In the genomic region with DNA sequence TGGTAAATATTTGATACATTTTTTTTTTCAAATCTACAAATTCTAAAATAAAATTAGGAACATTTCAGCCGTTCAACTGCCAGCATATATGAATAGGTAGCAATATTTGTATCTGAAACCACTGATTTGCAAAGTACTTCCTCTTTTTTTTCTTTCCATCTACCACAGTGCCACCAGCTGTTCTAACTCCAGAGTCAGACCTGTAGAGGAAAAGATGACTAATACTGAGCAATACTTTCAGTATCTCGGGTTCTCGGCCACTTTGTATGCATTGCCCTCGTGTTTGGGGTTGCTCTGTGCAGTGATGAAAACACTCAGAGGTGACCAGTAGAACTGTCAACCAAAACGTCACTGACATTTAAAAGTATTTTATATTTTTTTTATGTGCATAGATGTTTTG, we compare ENCODE assay signal across 14 mouse cellular contexts. TPM values are rescaled to one million over a fixed set of nuclear protein-coding genes. Genes with fewer than 3 reads are reported as not detected.
DNase-seq lines count a peak whose midpoint lies in the region; ATAC-seq and TF ChIP-seq lines count a peak whose summit lies in the region.
"Had no signal": no experiment of that assay in that cellular context is flagged by ENCODE, and none has a peak within 500 bp of the region (broad histone marks: within the 10 kb centered on the region; RNA-seq: fewer than 3 reads in every experiment).

No protein-coding gene starts in this region.

- H3K27me3 ChIP-seq in embryonic facial prominence, embryonic 14.5 days (replicated peaks; ENCODE audit: control insufficient read depth, insufficient read depth, low read length), result no peaks in the 10 kb centered on the region
- no peaks in the 10 kb centered on the region for H3K27me3 ChIP-seq in embryonic facial prominence, embryonic 10.5 days (replicated peaks; ENCODE audit: low read depth, poor library complexity, severe bottlenecking)
- H3K27me3 ChIP-seq in neural tube, embryonic 13.5 days, result no peaks in the 10 kb centered on the region
- no peaks in the 10 kb centered on the region for H3K27me3 ChIP-seq in neural tube, embryonic 15.5 days (replicated peaks)
- no peaks in the 10 kb centered on the region for H3K27me3 ChIP-seq in small intestine, adult 2 months (ENCODE audit: control insufficient read depth, insufficient read depth, low read length)

- ATAC-seq in embryonic facial prominence, embryonic 14.5 days (ENCODE audit: low read depth), result no peak
- ATAC-seq in neural tube, embryonic 13.5 days (ENCODE audit: low read depth), result no peak
- no peak for ATAC-seq in neural tube, embryonic 15.5 days (ENCODE audit: low FRiP score)
- ATAC-seq in erythroid progenitor cell, adult 5-6 weeks (replicated peaks; ENCODE audit: low FRiP score, poor library complexity, severe bottlenecking), result no peak

- peaks cover 74% of the 10 kb centered on the region for H3K36me3 ChIP-seq in embryonic facial prominence, embryonic 14.5 days (ENCODE audit: control insufficient read depth, insufficient read depth, low read length)
- H3K36me3 ChIP-seq in embryonic facial prominence, embryonic 10.5 days (replicated peaks), result peaks cover 76% of the 10 kb centered on the region
- H3K36me3 ChIP-seq in neural tube, embryonic 13.5 days, result peaks cover 63% of the 10 kb centered on the region
- peaks cover 64% of the 10 kb centered on the region for H3K36me3 ChIP-seq in neural tube, embryonic 15.5 days
- peaks cover 23% of the 10 kb centered on the region for H3K36me3 ChIP-seq in small intestine, adult 2 months (ENCODE audit: control insufficient read depth, insufficient read depth, low read length)

- no peak for TF ChIP-seq POLR2A in small intestine, adult 2 months (IDR thresholded peaks at IDR 0.05; ENCODE audit: low read depth, low read length)

- DNase-seq in embryonic facial prominence, embryonic 14.5 days (ENCODE audit: low spot score), result peak; percentile 6
- DNase-seq in embryonic facial prominence, embryonic 10.5 days (ENCODE audit: low spot score), result no peak
- DNase-seq in fibroblast of lung, adult 2 months (ENCODE audit: low read depth), result peak; percentile 33
- no peak for DNase-seq in layer of hippocampus, postnatal 14 days (ENCODE audit: low spot score in 2 of 2)
- DNase-seq: adrenal gland, adult 8-10 months; cerebellum, adult 8-10 months; gastrocnemius, adult 2 months; heart, postnatal 36 days; kidney, postnatal 4 days; left cerebral cortex, postnatal 4 days had no signal

- 86% methylated on average over 5 of the region's 5 CpGs for WGBS in embryonic facial prominence, embryonic 14.5 days
- WGBS in embryonic facial prominence, embryonic 10.5 days, result 91% methylated on average over 5 of the region's 5 CpGs
- WGBS in neural tube, embryonic 13.5 days, result 91% methylated on average over 5 of the region's 5 CpGs
- 88% methylated on average over 5 of the region's 5 CpGs for WGBS in neural tube, embryonic 15.5 days
- WGBS in small intestine, adult 2 months, result 63% methylated on average over 5 of the region's 5 CpGs

- no peak overlapping the region for H3K27ac ChIP-seq in embryonic facial prominence, embryonic 14.5 days (replicated peaks; ENCODE audit: low read depth, low read length)
- H3K27ac ChIP-seq in embryonic facial prominence, embryonic 10.5 days (replicated peaks), result no peak overlapping the region
- no peak overlapping the region for H3K27ac ChIP-seq in neural tube, embryonic 13.5 days (replicated peaks)
- H3K27ac ChIP-seq in neural tube, embryonic 15.5 days (replicated peaks), result no peak overlapping the region
- 0 out of 2 replicates have a peak overlapping the region, but pooled peaks have one; percentile 2 for H3K27ac ChIP-seq in small intestine, adult 2 months (ENCODE audit: insufficient read depth, low read depth, low read length)
- H3K27ac ChIP-seq: gastrocnemius, adult 2 months had no signal

- H3K4me1 ChIP-seq in embryonic facial prominence, embryonic 14.5 days (ENCODE audit: control insufficient read depth, insufficient read depth, low read length), result peaks cover 11% of the 10 kb centered on the region
- H3K4me1 ChIP-seq in embryonic facial prominence, embryonic 10.5 days, result peaks cover 22% of the 10 kb centered on the region
- peaks cover 19% of the 10 kb centered on the region for H3K4me1 ChIP-seq in neural tube, embryonic 13.5 days (replicated peaks)
- H3K4me1 ChIP-seq in neural tube, embryonic 15.5 days, result peaks cover 25% of the 10 kb centered on the region
- H3K4me1 ChIP-seq in small intestine, adult 2 months (ENCODE audit: control insufficient read depth, insufficient read depth, insufficient read length, low read length), result peaks cover 7% of the 10 kb centered on the region; the same call in 1 of the 2 replicates

- no peak overlapping the region for H3K4me3 ChIP-seq in embryonic facial prominence, embryonic 14.5 days (ENCODE audit: low read depth, low read length)
- no peak overlapping the region for H3K4me3 ChIP-seq in embryonic facial prominence, embryonic 10.5 days
- no peak overlapping the region for H3K4me3 ChIP-seq in neural tube, embryonic 13.5 days
- H3K4me3 ChIP-seq in neural tube, embryonic 15.5 days (replicated peaks), result no peak overlapping the region
- no peak overlapping the region for H3K4me3 ChIP-seq in small intestine, adult 2 months (ENCODE audit: low read depth, low read length)
- H3K4me3 ChIP-seq: gastrocnemius, adult 2 months had no signal

- no peaks in the 10 kb centered on the region for H3K9me3 ChIP-seq in embryonic facial prominence, embryonic 14.5 days (ENCODE audit: control insufficient read depth, low read length)
- no peaks in the 10 kb centered on the region for H3K9me3 ChIP-seq in embryonic facial prominence, embryonic 10.5 days
- no peaks in the 10 kb centered on the region for H3K9me3 ChIP-seq in neural tube, embryonic 13.5 days
- no peaks in the 10 kb centered on the region for H3K9me3 ChIP-seq in neural tube, embryonic 15.5 days (replicated peaks)

- no peak overlapping the region for H3K4me2 ChIP-seq in embryonic facial prominence, embryonic 14.5 days (ENCODE audit: low read depth, low read length)
- no peak overlapping the region for H3K4me2 ChIP-seq in neural tube, embryonic 13.5 days
- H3K4me2 ChIP-seq in neural tube, embryonic 15.5 days, result no peak overlapping the region

- H3K9ac ChIP-seq in embryonic facial prominence, embryonic 14.5 days (ENCODE audit: low read depth, low read length), result no peak overlapping the region
- peak overlapping the region; percentile 8; the same call in 1 of the 2 replicates for H3K9ac ChIP-seq in neural tube, embryonic 13.5 days
- no peak overlapping the region for H3K9ac ChIP-seq in neural tube, embryonic 15.5 days (replicated peaks)

- TF ChIP-seq CTCF in small intestine, adult 2 months (IDR thresholded peaks at IDR 0.05; ENCODE audit: extremely low read depth, insufficient read length, insufficient replicate concordance, low read depth, low read length), result no peak

RNA-seq across cellular contexts. Expression of a gene that starts 2.2 kb away (rescaled TPM):
- polyA plus RNA-seq in embryonic facial prominence, embryonic 14.5 days (2014; fragmentation: Nextera tagmentation; extraction: Ambion mirVana), result 43.1 and 44.1 TPM in 2 replicates
- 64.0 and 67.1 TPM in 2 replicates for polyA plus RNA-seq in embryonic facial prominence, embryonic 10.5 days (2016; fragmentation: Nextera tagmentation; extraction: Ambion mirVana)
- 34.1 and 34.9 TPM in 2 replicates for polyA plus RNA-seq in neural tube, embryonic 13.5 days (2015; fragmentation: Nextera tagmentation; extraction: Ambion mirVana)
- 43.0 and 44.0 TPM in 2 replicates for polyA plus RNA-seq in neural tube, embryonic 15.5 days (2015; fragmentation: Nextera tagmentation; extraction: Ambion mirVana)
- 6.5 and 19.8 TPM in 2 replicates for polyA plus RNA-seq in small intestine, adult 2 months (2012; rRNA removed)
- 13.0 and 21.4 TPM in 2 replicates for total RNA-seq in erythroid progenitor cell, adult 5-6 weeks (2015; ENCODE audit: low replicate concordance)
- 8.8 and 30.4 TPM in 2 replicates for total RNA-seq in erythroid progenitor cell, adult 5-6 weeks (2017; ENCODE audit: low replicate concordance)
- 10 to 100 TPM; 24.4 to 26.3 TPM for total RNA-seq in layer of hippocampus, postnatal 14 days (2021)

RNA-seq across cellular contexts. Expression of a gene that starts 28.3 kb away (rescaled TPM):
- 180 and 188 TPM in 2 replicates for polyA plus RNA-seq in embryonic facial prominence, embryonic 14.5 days (2014; fragmentation: Nextera tagmentation; extraction: Ambion mirVana)
- 157 and 159 TPM in 2 replicates for polyA plus RNA-seq in embryonic facial prominence, embryonic 10.5 days (2016; fragmentation: Nextera tagmentation; extraction: Ambion mirVana)
- 166 and 172 TPM in 2 replicates for polyA plus RNA-seq in neural tube, embryonic 13.5 days (2015; fragmentation: Nextera tagmentation; extraction: Ambion mirVana)
- 204 and 207 TPM in 2 replicates for polyA plus RNA-seq in neural tube, embryonic 15.5 days (2015; fragmentation: Nextera tagmentation; extraction: Ambion mirVana)
- 44.8 and 62.5 TPM in 2 replicates for polyA plus RNA-seq in small intestine, adult 2 months (2012; rRNA removed)
- total RNA-seq in erythroid progenitor cell, adult 5-6 weeks (2015; ENCODE audit: low replicate concordance), result 32.8 and 34.4 TPM in 2 replicates
- total RNA-seq in erythroid progenitor cell, adult 5-6 weeks (2017; ENCODE audit: low replicate concordance), result 35.5 and 44.9 TPM in 2 replicates
- 100 to 1,000 TPM; 201 to 215 TPM for total RNA-seq in layer of hippocampus, postnatal 14 days (2021)

Comparison
In these comparisons a context has a peak if more than half of its experiments do, and no peak if none do; other contexts are left out.
1. DNase-seq: peak in embryonic facial prominence, embryonic 14.5 days (single experiment) and fibroblast of lung, adult 2 months (single experiment); none in embryonic facial prominence, embryonic 10.5 days (single experiment) and layer of hippocampus, postnatal 14 days (0 of 2).